Mouse (Mus musculus) forebrain, embryonic 11.5 days (tissue): ENCODE measurements around the gene Klhl26. TPM values are rescaled to one million over a fixed set of nuclear protein-coding genes. Genes with fewer than 3 reads are reported as not detected.

ENCODE experiments used
- ATAC-seq: fragments of 200-750 bp; cut with Nextera tagmentation; replicated peaks from 2 replicates; pipeline ENCODE4 v1.8.0; 2017; ENCODE audit warnings: moderate TSS enrichment; ENCODE audit not compliant: low FRiP score
- DNase-seq: peaks from one replicate; pipeline ENCODE4 v3.0.0-alpha.2; 2017; ENCODE audit warnings: low spot score
- H3K27ac ChIP-seq: fragments of 300-500 bp; sonication (generic); 2 replicates; pipeline ENCODE4 v1.5.1; 2014; ENCODE audit warnings: low read depth, low read length
- H3K27me3 ChIP-seq: fragments of 300-500 bp; sonication (generic); 2 replicates; pipeline ENCODE4 v1.6.1; 2014; ENCODE audit warnings: mild to moderate bottlenecking, low read length, mixed read lengths; ENCODE audit not compliant: control insufficient read depth, insufficient read depth
- H3K36me3 ChIP-seq: fragments of 300-500 bp; sonication (generic); 2 replicates; pipeline ENCODE4 v1.6.1; 2014; ENCODE audit warnings: mild to moderate bottlenecking, low read length, moderate library complexity, mixed read lengths; ENCODE audit not compliant: control insufficient read depth, insufficient read depth
- H3K4me1 ChIP-seq: fragments of 300-500 bp; sonication (generic); replicated peaks from 2 replicates; pipeline ENCODE4 v1.6.1; 2014; ENCODE audit warnings: low read length, mixed read lengths; ENCODE audit not compliant: control insufficient read depth, insufficient read depth
- H3K4me2 ChIP-seq: fragments of 300-500 bp; sonication (generic); 2 replicates; pipeline ENCODE4 v1.6.1; 2014; ENCODE audit warnings: low read depth, mild to moderate bottlenecking, low read length, moderate library complexity, mixed read lengths; ENCODE audit not compliant: severe bottlenecking
- H3K4me3 ChIP-seq: fragments of 300-500 bp; sonication (generic); 2 replicates; pipeline ENCODE4 v1.5.1; 2014; ENCODE audit warnings: low read depth, low read length
- H3K9ac ChIP-seq: fragments of 300-500 bp; sonication (generic); 2 replicates; pipeline ENCODE4 v1.6.1; 2014; ENCODE audit warnings: low read length
- H3K9me3 ChIP-seq: fragments of 300-500 bp; sonication (generic); 2 replicates; pipeline ENCODE4 v1.6.1; 2016; ENCODE audit warnings: low read length, mixed read lengths; ENCODE audit not compliant: control insufficient read depth
- WGBS: fragments of 180-500 bp; shearing (Covaris S2); extraction: QIAGEN DNeasy Blood & Tissue Kit; methylation state at CpG from one replicate; pipeline ENCODE4 v1.1.7; 2014; 5-methylcytosine and 5-hydroxymethylcytosine counted together
- polyA plus RNA-seq: library from polyadenylated mRNA; unstranded; fragments of >200 nt; fragmentation: Nextera tagmentation; extraction: Ambion mirVana; gene quantifications from 2 replicates; pipeline ENCODE4 v1.2.1, GENCODE M21; 2014

Gene Klhl26
- polyA plus RNA-seq, 1 experiment from 2014 or later, result 19.5 TPM

DNA sequence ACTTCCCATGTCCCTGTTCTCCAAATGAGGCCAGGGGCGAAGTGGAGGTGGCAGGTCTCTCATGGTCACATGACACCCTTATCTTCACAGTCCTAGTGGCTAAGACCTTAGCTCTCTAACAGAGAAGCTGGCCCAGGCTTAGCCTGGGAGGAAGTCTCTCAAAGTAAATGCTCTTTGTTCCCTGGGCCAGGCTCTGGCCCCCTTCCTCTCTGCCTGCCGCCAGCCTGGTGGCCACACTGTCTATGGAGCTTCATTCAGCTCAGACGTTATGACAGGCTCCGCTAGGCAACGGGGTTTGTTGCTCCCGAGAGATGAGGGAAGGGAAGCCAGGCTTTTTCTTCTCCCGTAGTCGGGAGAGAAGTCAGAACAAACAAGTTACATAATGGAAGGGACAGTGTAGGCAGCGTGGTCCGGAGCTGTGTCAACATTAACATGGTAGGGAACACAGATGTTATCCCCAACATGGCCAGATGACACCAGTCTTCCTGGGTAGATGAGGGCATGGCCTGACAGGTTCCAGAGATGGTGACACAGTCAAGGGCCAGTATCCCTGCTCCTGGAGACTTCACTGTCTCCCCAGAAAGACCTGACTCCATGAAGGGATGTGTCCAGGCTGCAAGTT is 7.4 kb downstream of the Klhl26 start:
- no peak overlapping the region for H3K9ac ChIP-seq
- no peaks in the 10 kb centered on the region for H3K36me3 ChIP-seq
- H3K4me1 ChIP-seq, result no peaks in the 10 kb centered on the region; the same call in 1 of the 2 replicates
- H3K9me3 ChIP-seq, result no peaks in the 10 kb centered on the region
- H3K4me3 ChIP-seq, result no peak overlapping the region
- H3K27ac ChIP-seq, result no peak overlapping the region
- 65% methylated on average over 10 of the region's 10 CpGs for WGBS
- no peaks in the 10 kb centered on the region for H3K27me3 ChIP-seq
- DNase-seq (no peak), ATAC-seq (no peak)
- no peak overlapping the region for H3K4me2 ChIP-seq

GRCm38 (mm10) chr8:70468733-70469132 is 8.0 kb downstream of the Klhl26 start:
- no peaks in the 10 kb centered on the region for H3K27me3 ChIP-seq
- no peak overlapping the region for H3K4me3 ChIP-seq
- H3K4me1 ChIP-seq, result no peaks in the 10 kb centered on the region; the same call in 1 of the 2 replicates
- 87% methylated on average over 4 of the region's 4 CpGs for WGBS
- no peak overlapping the region for H3K9ac ChIP-seq
- DNase-seq (no peak), ATAC-seq (no peak)
- no peaks in the 10 kb centered on the region for H3K9me3 ChIP-seq
- no peaks in the 10 kb centered on the region for H3K36me3 ChIP-seq
- H3K4me2 ChIP-seq, result no peak overlapping the region
- no peak overlapping the region for H3K27ac ChIP-seq

DNA sequence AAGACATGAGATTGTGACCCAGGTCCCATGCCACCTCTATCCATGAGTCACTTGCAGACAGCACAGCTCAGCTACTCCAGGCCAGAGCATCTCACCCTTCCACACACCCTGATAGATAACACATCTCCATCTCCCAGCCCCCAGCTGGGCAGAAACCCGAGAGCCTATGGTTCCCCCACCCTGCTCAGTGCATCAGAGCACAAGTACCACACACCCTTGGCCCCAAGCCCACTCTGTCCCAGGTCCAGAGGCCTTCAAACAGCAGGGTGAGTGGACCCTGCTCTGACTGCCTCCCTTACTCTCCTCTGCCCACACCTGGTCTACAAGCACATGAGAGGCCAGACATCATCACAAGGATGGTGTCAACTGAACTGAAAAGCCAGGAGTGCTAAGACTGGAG is 8.9 kb downstream of the Klhl26 start:
- Histone ChIP-seq H3K4me2 (no peak overlapping the region), H3K36me3 (no peaks in the 10 kb centered on the region), H3K27me3 (no peaks in the 10 kb centered on the region), H3K4me1 (no peaks in the 10 kb centered on the region; the same call in 1 of the 2 replicates), H3K9me3 (no peaks in the 10 kb centered on the region), H3K27ac (no peak overlapping the region), H3K9ac (no peak overlapping the region), H3K4me3 (no peak overlapping the region)
- ATAC-seq (no peak), DNase-seq (no peak)
- WGBS, result 76% methylated on average over 1 of the region's 1 CpGs

- Histone ChIP-seq H3K36me3 (no peaks in the 10 kb centered on the region), H3K27ac (no peak overlapping the region), H3K4me2 (no peak overlapping the region), H3K9ac (no peak overlapping the region), H3K9me3 (no peaks in the 10 kb centered on the region), H3K4me3 (no peak overlapping the region), H3K27me3 (no peaks in the 10 kb centered on the region), H3K4me1 (no peaks in the 10 kb centered on the region; the same call in 1 of the 2 replicates)
- DNase-seq, result no peak
- 81% methylated on average over 5 of the region's 5 CpGs for WGBS
- ATAC-seq, result no peak
These were observed 9.5 kb downstream of the Klhl26 start for GRCm38 (mm10) chr8:70467229-70467725.

GRCm38 (mm10) chr8:70466771-70467170 is 10.0 kb downstream of the Klhl26 start:
- ATAC-seq (no peak), DNase-seq (no peak)
- H3K27ac ChIP-seq, result no peak overlapping the region
- H3K4me1 ChIP-seq, result no peaks in the 10 kb centered on the region; the same call in 1 of the 2 replicates
- H3K36me3 ChIP-seq, result no peaks in the 10 kb centered on the region
- no peaks in the 10 kb centered on the region for H3K9me3 ChIP-seq
- H3K4me2 ChIP-seq, result no peak overlapping the region
- no peaks in the 10 kb centered on the region for H3K27me3 ChIP-seq
- H3K9ac ChIP-seq, result no peak overlapping the region
- no peak overlapping the region for H3K4me3 ChIP-seq
- WGBS, result 77% methylated on average over 11 of the region's 11 CpGs

GRCm38 (mm10) chr8:70466305-70466704 is 10.5 kb downstream of the Klhl26 start:
- Histone ChIP-seq H3K27ac (no peak overlapping the region), H3K4me3 (no peak overlapping the region), H3K27me3 (no peaks in the 10 kb centered on the region), H3K36me3 (no peaks in the 10 kb centered on the region), H3K9me3 (no peaks in the 10 kb centered on the region), H3K9ac (no peak overlapping the region), H3K4me1 (no peaks in the 10 kb centered on the region; the same call in 1 of the 2 replicates), H3K4me2 (no peak overlapping the region)
- WGBS, result 81% methylated on average over 4 of the region's 4 CpGs
- DNase-seq (no peak), ATAC-seq (no peak)

DNA sequence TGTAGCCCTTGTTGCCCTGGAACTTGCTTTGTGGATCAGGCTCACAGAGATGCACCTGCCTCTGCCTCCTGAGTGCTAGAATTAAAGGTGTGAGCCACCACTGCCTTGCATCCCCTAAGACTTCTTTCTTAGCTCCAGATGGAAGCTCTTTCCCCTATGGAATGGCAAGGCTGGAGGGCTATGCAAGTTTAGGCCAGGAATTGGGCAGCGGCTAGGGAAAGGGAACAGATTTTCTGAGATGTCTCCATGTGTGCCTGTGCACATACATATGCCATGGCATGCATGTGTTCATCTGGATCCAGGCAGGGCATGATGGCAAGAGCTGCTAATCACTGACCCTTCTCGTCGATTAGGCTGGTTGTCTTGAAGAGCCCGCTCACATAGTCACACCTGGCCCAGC is 11.1 kb downstream of the Klhl26 start:
- Histone ChIP-seq H3K9me3 (no peaks in the 10 kb centered on the region), H3K27me3 (no peaks in the 10 kb centered on the region), H3K27ac (no peak overlapping the region), H3K4me3 (no peak overlapping the region), H3K4me1 (no peaks in the 10 kb centered on the region; the same call in 1 of the 2 replicates), H3K9ac (no peak overlapping the region), H3K36me3 (no peaks in the 10 kb centered on the region), H3K4me2 (no peak overlapping the region)
- ATAC-seq (no peak), DNase-seq (no peak)
- WGBS, result 95% methylated on average over 4 of the region's 4 CpGs

- Histone ChIP-seq H3K36me3 (no peaks in the 10 kb centered on the region), H3K4me2 (no peak overlapping the region), H3K27ac (no peak overlapping the region), H3K9ac (no peak overlapping the region), H3K9me3 (no peaks in the 10 kb centered on the region), H3K4me1 (no peaks in the 10 kb centered on the region), H3K27me3 (no peaks in the 10 kb centered on the region), H3K4me3 (no peak overlapping the region)
- DNase-seq (no peak), ATAC-seq (no peak)
- WGBS, result 93% methylated on average over 6 of the region's 6 CpGs
These were observed 12.6 kb downstream of the Klhl26 start for GRCm38 (mm10) chr8:70464162-70464561.

- H3K36me3 ChIP-seq, result no peaks in the 10 kb centered on the region
- no peaks in the 10 kb centered on the region for H3K27me3 ChIP-seq
- no peak overlapping the region for H3K27ac ChIP-seq
- ATAC-seq, result no peak
- 80% methylated on average over 4 of the region's 4 CpGs for WGBS
- H3K9ac ChIP-seq, result no peak overlapping the region
- no peak overlapping the region for H3K4me2 ChIP-seq
- no peak overlapping the region for H3K4me3 ChIP-seq
- DNase-seq, result no peak
- H3K9me3 ChIP-seq, result no peaks in the 10 kb centered on the region
- H3K4me1 ChIP-seq, result no peaks in the 10 kb centered on the region
These were observed 13.5 kb downstream of the Klhl26 start for GRCm38 (mm10) chr8:70463306-70463705.
